Mouse (Mus musculus): ENCODE results near the gene Gm17535. TPM values are rescaled to one million over a fixed set of nuclear protein-coding genes. Genes with fewer than 3 reads are reported as not detected.
"Not testable (repeated sequence)": the region's sequence is repeated elsewhere in the genome, so short reads cannot be mapped to it uniquely, and the experiment has no call there.

Gene Gm17535
- polyA plus RNA-seq, 1 experiment from 2014 or later: not detected

GRCm38 (mm10) chr9:3027200-3027599, 7.2 kb upstream of the Gm17535 start:
- not testable (repeated sequence) for H3K4me2 ChIP-seq; H3K9me3 ChIP-seq; H3K9ac ChIP-seq; H3K27me3 ChIP-seq; H3K36me3 ChIP-seq; H3K4me3 ChIP-seq; H3K4me1 ChIP-seq (replicated peaks); H3K27ac ChIP-seq (replicated peaks)
- 70% methylated on average over 9 of the region's 9 CpGs for WGBS
- ATAC-seq (ENCODE audit: low FRiP score, low read depth): peak; percentile 9; the same call in 1 of the 2 replicates

- not testable (repeated sequence) for H3K27me3 ChIP-seq; H3K4me2 ChIP-seq; H3K27ac ChIP-seq (replicated peaks); H3K4me3 ChIP-seq; H3K9ac ChIP-seq; ATAC-seq (ENCODE audit: low FRiP score, low read depth); H3K9me3 ChIP-seq; H3K36me3 ChIP-seq; H3K4me1 ChIP-seq (replicated peaks)
- 67% methylated on average over 13 of the region's 16 CpGs for WGBS
Observed at GRCm38 (mm10) chr9:3029276-3030000, 5.0 kb upstream of the Gm17535 start.

GRCm38 (mm10) chr9:3030677-3031318, 3.6 kb upstream of the Gm17535 start:
- not testable (repeated sequence) for H3K4me3 ChIP-seq; H3K27me3 ChIP-seq; H3K36me3 ChIP-seq; H3K27ac ChIP-seq (replicated peaks); H3K9me3 ChIP-seq; H3K4me1 ChIP-seq (replicated peaks); H3K4me2 ChIP-seq; H3K9ac ChIP-seq
- peak; percentile 51; the same call in 1 of the 2 replicates for ATAC-seq (ENCODE audit: low FRiP score, low read depth)
- WGBS: 67% methylated on average over 2 of the region's 10 CpGs

GRCm38 (mm10) chr9:3036577-3036976, 2.2 kb downstream of the Gm17535 start, which contains the start of gene Gm10715:
Gene Gm10715, plus strand, starts transcription at chr9:3036877.
- H3K36me3 ChIP-seq; H3K9me3 ChIP-seq; ATAC-seq (ENCODE audit: low FRiP score, low read depth); H3K4me2 ChIP-seq; H3K27me3 ChIP-seq; H3K4me1 ChIP-seq (replicated peaks); H3K4me3 ChIP-seq; H3K9ac ChIP-seq; H3K27ac ChIP-seq (replicated peaks): not testable (repeated sequence)
- 81% methylated on average over 8 of the region's 8 CpGs for WGBS

GRCm38 (mm10) chr9:3038161-3038560, 3.8 kb downstream of the Gm17535 start:
- WGBS: 69% methylated on average over 4 of the region's 4 CpGs
- not testable (repeated sequence) for H3K9ac ChIP-seq; H3K27ac ChIP-seq (replicated peaks); H3K27me3 ChIP-seq; H3K36me3 ChIP-seq; ATAC-seq (ENCODE audit: low FRiP score, low read depth); H3K4me3 ChIP-seq; H3K4me2 ChIP-seq; H3K9me3 ChIP-seq; H3K4me1 ChIP-seq (replicated peaks)

Small RNA genes within 50 kb of the gene (microRNA-seq; reads per million reads assigned to microRNA genes)
- gene Mir101c: not detected

Other genes starting within 250 kb of the Gm17535 start
- gene Gm10722, start 33.7 kb upstream of the Gm17535 start, polyA plus RNA-seq (2015; fragmentation: Nextera tagmentation; extraction: Ambion mirVana): not detected in 2 replicates
- gene Gm11168, start 31.3 kb upstream of the Gm17535 start, polyA plus RNA-seq (2015; fragmentation: Nextera tagmentation; extraction: Ambion mirVana): 0.25 TPM in 1 of 2 replicates, not detected in the other
- not detected in 2 replicates for gene Gm10721, start 21.5 kb upstream of the Gm17535 start, polyA plus RNA-seq (2015; fragmentation: Nextera tagmentation; extraction: Ambion mirVana)
- not detected in 2 replicates for gene Gm10720, start 18.9 kb upstream of the Gm17535 start, polyA plus RNA-seq (2015; fragmentation: Nextera tagmentation; extraction: Ambion mirVana)
- gene Gm10719, start 17.2 kb upstream of the Gm17535 start, polyA plus RNA-seq (2015; fragmentation: Nextera tagmentation; extraction: Ambion mirVana): 0.31 TPM in 1 of 2 replicates, not detected in the other
- gene Gm10718, start 11.1 kb upstream of the Gm17535 start, polyA plus RNA-seq (2015; fragmentation: Nextera tagmentation; extraction: Ambion mirVana): 0.96 and 1.2 TPM in 2 replicates
- 0.48 TPM in 1 of 2 replicates, not detected in the other for gene Gm10717, start 9.2 kb upstream of the Gm17535 start, polyA plus RNA-seq (2015; fragmentation: Nextera tagmentation; extraction: Ambion mirVana)
- gene Gm10715, start 2.3 kb downstream of the Gm17535 start, polyA plus RNA-seq (2015; fragmentation: Nextera tagmentation; extraction: Ambion mirVana): not detected in 2 replicates